Mouse (Mus musculus) liver, embryonic 11.5 days (tissue): ENCODE results near the gene Slc5a1. TPM values are rescaled to one million over a fixed set of nuclear protein-coding genes. Genes with fewer than 3 reads are reported as not detected.
A peak's percentile ranks its signal among the peaks of the same experiment; 100 is the strongest.

Experiments
- ATAC-seq: fragments of 200-750 bp; cut with Nextera tagmentation; replicated peaks from 2 replicates; pipeline ENCODE4 v1.8.0; 2017; ENCODE audit warnings: moderate number of reproducible peaks, mild to moderate bottlenecking, moderate TSS enrichment, moderate library complexity; ENCODE audit not compliant: low FRiP score
- DNase-seq: peaks from one replicate; pipeline ENCODE4 v3.0.0-alpha.2; 2017; ENCODE audit warnings: low spot score
- H3K27ac ChIP-seq: fragments of 300-500 bp; sonication (generic); 2 replicates; pipeline ENCODE4 v1.5.1; 2014; ENCODE audit warnings: mild to moderate bottlenecking, low read depth, low read length, control low read depth
- H3K27me3 ChIP-seq: fragments of 300-500 bp; sonication (generic); replicated peaks from 2 replicates; pipeline ENCODE4 v1.6.1; 2014; ENCODE audit warnings: low read length, mixed read lengths; ENCODE audit not compliant: control insufficient read depth, insufficient read depth
- H3K36me3 ChIP-seq: fragments of 300-500 bp; sonication (generic); 2 replicates; pipeline ENCODE4 v1.6.1; 2014; ENCODE audit warnings: mild to moderate bottlenecking, low read length, moderate library complexity, mixed read lengths; ENCODE audit not compliant: control insufficient read depth, insufficient read depth
- H3K4me1 ChIP-seq: fragments of 300-500 bp; sonication (generic); replicated peaks from 2 replicates; pipeline ENCODE4 v1.6.1; 2014; ENCODE audit warnings: low read length, mixed read lengths; ENCODE audit not compliant: control insufficient read depth, insufficient read depth
- H3K4me2 ChIP-seq: fragments of 300-500 bp; sonication (generic); 2 replicates; pipeline ENCODE4 v1.6.1; 2014; ENCODE audit warnings: mild to moderate bottlenecking, control low read depth, moderate library complexity
- H3K4me3 ChIP-seq: fragments of 300-500 bp; sonication (generic); 2 replicates; pipeline ENCODE4 v1.5.1; 2014; ENCODE audit warnings: low read depth, low read length, control low read depth
- H3K9ac ChIP-seq: fragments of 300-500 bp; sonication (generic); 2 replicates; pipeline ENCODE4 v1.6.1; 2014; ENCODE audit warnings: low read depth, low read length, control low read depth
- H3K9me3 ChIP-seq: fragments of 300-500 bp; sonication (generic); 2 replicates; pipeline ENCODE4 v1.6.1; 2016; ENCODE audit warnings: low read length, inconsistent platforms, mixed read lengths; ENCODE audit not compliant: control insufficient read depth
- WGBS: fragments of 180-500 bp; shearing (Covaris S2); extraction: QIAGEN DNeasy Blood & Tissue Kit; methylation state at CpG from one replicate; pipeline ENCODE4 v1.1.7; 2014; 5-methylcytosine and 5-hydroxymethylcytosine counted together
- polyA plus RNA-seq: library from polyadenylated mRNA; unstranded; fragments of >200 nt; fragmentation: Nextera tagmentation; extraction: Ambion mirVana; gene quantifications from 2 replicates; pipeline ENCODE4 v1.2.1, GENCODE M21; 2014

The Slc5a1 gene
- polyA plus RNA-seq, 1 experiment from 2014 or later: not detected

- H3K4me1 ChIP-seq: no peaks in the 10 kb centered on the region
- no peaks in the 10 kb centered on the region for H3K9me3 ChIP-seq
- no peaks in the 10 kb centered on the region for H3K27me3 ChIP-seq
- no peak overlapping the region for H3K27ac ChIP-seq
- H3K4me3 ChIP-seq: no peak overlapping the region
- no peaks in the 10 kb centered on the region for H3K36me3 ChIP-seq
- WGBS: 84% methylated on average over 5 of the region's 5 CpGs
- no peak overlapping the region for H3K9ac ChIP-seq
- ATAC-seq: no peak
- no peak for DNase-seq
- no peak overlapping the region for H3K4me2 ChIP-seq
Measured at GRCm38 (mm10) chr5:33135611-33136010, 31.6 kb downstream of the Slc5a1 start.

GRCm38 (mm10) chr5:33142790-33143455, 38.9 kb downstream of the Slc5a1 start:
- H3K36me3 ChIP-seq: no peaks in the 10 kb centered on the region
- H3K27ac ChIP-seq: no peak overlapping the region
- H3K4me1 ChIP-seq: no peaks in the 10 kb centered on the region
- ATAC-seq (no peak), DNase-seq (no peak)
- WGBS: 53% methylated on average over 7 of the region's 7 CpGs
- H3K9ac ChIP-seq: no peak overlapping the region
- H3K9me3 ChIP-seq: no peaks in the 10 kb centered on the region
- H3K27me3 ChIP-seq: 0 out of 2 replicates have a peak, but pooled peaks cover 3% of the 10 kb centered on the region
- no peak overlapping the region for H3K4me3 ChIP-seq
- no peak overlapping the region for H3K4me2 ChIP-seq

GRCm38 (mm10) chr5:33144025-33144424, 40.0 kb downstream of the Slc5a1 start:
- DNase-seq: no peak
- H3K9me3 ChIP-seq: no peaks in the 10 kb centered on the region
- no peaks in the 10 kb centered on the region for H3K36me3 ChIP-seq
- H3K9ac ChIP-seq: no peak overlapping the region
- no peak overlapping the region for H3K27ac ChIP-seq
- H3K4me3 ChIP-seq: no peak overlapping the region
- H3K4me1 ChIP-seq: no peaks in the 10 kb centered on the region
- H3K27me3 ChIP-seq: 0 out of 2 replicates have a peak, but pooled peaks cover 3% of the 10 kb centered on the region
- no peak overlapping the region for H3K4me2 ChIP-seq
- no peak for ATAC-seq
- 45% methylated on average over 5 of the region's 5 CpGs for whole genome bisulfite sequencing

GRCm38 (mm10) chr5:33146837-33147236, 42.8 kb downstream of the Slc5a1 start:
- Histone ChIP-seq H3K9ac (no peak overlapping the region), H3K4me1 (no peaks in the 10 kb centered on the region), H3K27me3 (0 out of 2 replicates have a peak, but pooled peaks cover 3% of the 10 kb centered on the region), H3K36me3 (no peaks in the 10 kb centered on the region), H3K4me2 (no peak overlapping the region), H3K9me3 (no peaks in the 10 kb centered on the region), H3K4me3 (no peak overlapping the region), H3K27ac (no peak overlapping the region)
- WGBS: 74% methylated on average over 9 of the region's 9 CpGs
- no peak for ATAC-seq
- no peak for DNase-seq

- DNase-seq (no peak), ATAC-seq (no peak)
- no peak overlapping the region for H3K4me2 ChIP-seq
- WGBS: 77% methylated on average over 6 of the region's 6 CpGs
- H3K9me3 ChIP-seq: no peaks in the 10 kb centered on the region
- H3K4me3 ChIP-seq: no peak overlapping the region
- no peaks in the 10 kb centered on the region for H3K36me3 ChIP-seq
- H3K4me1 ChIP-seq: no peaks in the 10 kb centered on the region
- H3K27ac ChIP-seq: no peak overlapping the region
- H3K27me3 ChIP-seq: 0 out of 2 replicates have a peak, but pooled peaks cover 3% of the 10 kb centered on the region
- no peak overlapping the region for H3K9ac ChIP-seq
Measured at GRCm38 (mm10) chr5:33147691-33148090, 43.7 kb downstream of the Slc5a1 start.

- H3K4me1 ChIP-seq: peaks cover 5% of the 10 kb centered on the region; the same call in 1 of the 2 replicates
- no peak overlapping the region for H3K27ac ChIP-seq
- WGBS: 6% methylated on average over 7 of the region's 7 CpGs
- H3K4me2 ChIP-seq: 0 out of 2 replicates have a peak overlapping the region, but pooled peaks have one; percentile 8
- H3K27me3 ChIP-seq: no peaks in the 10 kb centered on the region
- 0 out of 2 replicates have a peak, but pooled peaks have one; percentile 39 for ATAC-seq
- DNase-seq: no peak
- H3K9ac ChIP-seq: no peak overlapping the region
- H3K4me3 ChIP-seq: no peak overlapping the region
- H3K36me3 ChIP-seq: no peaks in the 10 kb centered on the region
- H3K9me3 ChIP-seq: no peaks in the 10 kb centered on the region
Measured at GRCm38 (mm10) chr5:33193567-33193966, 89.5 kb downstream of the Slc5a1 start.

- WGBS: 74% methylated on average over 9 of the region's 9 CpGs
- no peak for ATAC-seq
- no peak overlapping the region for H3K9ac ChIP-seq
- no peak overlapping the region for H3K27ac ChIP-seq
- H3K4me1 ChIP-seq: peaks cover 5% of the 10 kb centered on the region; the same call in 1 of the 2 replicates
- no peaks in the 10 kb centered on the region for H3K36me3 ChIP-seq
- no peak for DNase-seq
- no peak overlapping the region for H3K4me3 ChIP-seq
- H3K27me3 ChIP-seq: no peaks in the 10 kb centered on the region
- no peak overlapping the region for H3K4me2 ChIP-seq
- H3K9me3 ChIP-seq: no peaks in the 10 kb centered on the region
Measured at GRCm38 (mm10) chr5:33195246-33195852, 91.3 kb downstream of the Slc5a1 start.

GRCm38 (mm10) chr5:33200071-33200470, 96.1 kb downstream of the Slc5a1 start:
- DNase-seq (no peak), ATAC-seq (no peak)
- Histone ChIP-seq H3K4me1 (peaks cover 4% of the 10 kb centered on the region; the same call in 1 of the 2 replicates), H3K9me3 (no peaks in the 10 kb centered on the region), H3K27me3 (no peaks in the 10 kb centered on the region), H3K27ac (no peak overlapping the region), H3K4me2 (no peak overlapping the region), H3K9ac (no peak overlapping the region), H3K4me3 (no peak overlapping the region), H3K36me3 (no peaks in the 10 kb centered on the region)
- 55% methylated on average over 1 of the region's 1 CpGs for WGBS

- no peak overlapping the region for H3K27ac ChIP-seq
- DNase-seq (no peak), ATAC-seq (no peak)
- H3K4me2 ChIP-seq: no peak overlapping the region
- no peaks in the 10 kb centered on the region for H3K27me3 ChIP-seq
- no peak overlapping the region for H3K4me3 ChIP-seq
- H3K4me1 ChIP-seq: peaks cover 4% of the 10 kb centered on the region; the same call in 1 of the 2 replicates
- 60% methylated on average over 13 of the region's 13 CpGs for WGBS
- no peak overlapping the region for H3K9ac ChIP-seq
- H3K9me3 ChIP-seq: no peaks in the 10 kb centered on the region
- H3K36me3 ChIP-seq: no peaks in the 10 kb centered on the region
Measured at GRCm38 (mm10) chr5:33201697-33202096, 97.7 kb downstream of the Slc5a1 start.
